Comparison of ENCODE assay signal across 8 mouse cellular contexts in the genomic region with DNA sequence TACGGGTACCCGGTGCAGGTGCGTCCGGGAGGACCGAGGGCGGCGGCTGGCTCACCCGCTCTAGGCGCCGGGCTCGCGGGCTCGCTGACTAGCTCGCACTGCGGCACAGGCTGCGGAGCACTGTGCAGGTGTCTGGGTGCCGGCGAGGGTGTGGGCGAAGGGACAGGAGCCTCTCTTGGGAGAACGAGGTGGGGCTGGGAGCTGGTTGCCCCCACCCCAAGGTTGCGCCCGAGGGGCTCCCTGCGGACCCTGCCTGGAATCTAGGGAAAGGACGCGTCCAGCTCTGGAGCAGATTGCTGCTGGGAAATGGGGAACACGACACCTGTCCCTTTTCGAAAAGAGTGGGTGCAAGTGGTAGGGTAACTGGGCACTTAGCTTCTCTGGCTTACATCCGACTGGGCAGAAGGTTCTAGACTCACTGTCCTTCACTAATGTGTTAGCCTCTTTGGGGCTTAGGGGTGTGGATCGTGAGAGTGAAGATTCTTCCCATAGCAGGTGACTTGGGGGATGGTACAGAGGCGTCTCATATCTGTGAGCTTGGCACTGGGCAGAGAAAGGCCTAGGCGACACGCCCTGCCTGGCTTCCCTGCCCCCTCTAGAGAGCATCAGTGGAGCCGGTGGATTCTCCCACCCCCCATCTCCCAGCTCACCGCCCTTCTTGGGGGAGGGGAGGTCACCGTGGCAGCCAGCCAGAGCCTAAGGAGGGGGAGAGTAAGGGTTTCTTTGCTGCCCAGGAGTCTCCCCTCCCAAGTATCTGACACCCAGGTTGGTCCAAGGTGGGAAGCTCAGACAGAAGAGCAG. TPM values are rescaled to one million over a fixed set of nuclear protein-coding genes. Genes with fewer than 3 reads are reported as not detected.
DNase-seq lines count a peak whose midpoint lies in the region; ATAC-seq and TF ChIP-seq lines count a peak whose summit lies in the region.

No protein-coding gene starts in this region.

- peaks cover 49% of the 10 kb centered on the region for H3K4me1 ChIP-seq in forebrain, embryonic 15.5 days
- peaks cover 29% of the 10 kb centered on the region for H3K4me1 ChIP-seq in midbrain, embryonic 11.5 days (ENCODE audit: control insufficient read depth, insufficient read depth, low read length)

- H3K4me2 ChIP-seq in forebrain, embryonic 15.5 days (replicated peaks): peak overlapping the region; percentile 90
- peak overlapping the region; percentile 93 for H3K4me2 ChIP-seq in midbrain, embryonic 11.5 days

- peak; percentile 49 for ATAC-seq in forebrain, embryonic 15.5 days (replicated peaks)
- peak; percentile 43 for ATAC-seq in midbrain, embryonic 11.5 days (ENCODE audit: low FRiP score)
- ATAC-seq in inflammation-experienced regulatory T-cells, adult 6 months: no peak

- no peaks in the 10 kb centered on the region for H3K36me3 ChIP-seq in forebrain, embryonic 15.5 days
- H3K36me3 ChIP-seq in midbrain, embryonic 11.5 days (ENCODE audit: control insufficient read depth, insufficient read depth, low read length): no peaks in the 10 kb centered on the region

- H3K27me3 ChIP-seq in forebrain, embryonic 15.5 days: peaks cover 4% of the 10 kb centered on the region; the same call in 1 of the 2 replicates
- H3K27me3 ChIP-seq in midbrain, embryonic 11.5 days (ENCODE audit: control insufficient read depth, insufficient read depth, low read length): peaks cover 4% of the 10 kb centered on the region; the same call in 1 of the 2 replicates

- H3K9ac ChIP-seq in forebrain, embryonic 15.5 days (replicated peaks): peak overlapping the region; percentile 94
- peak overlapping the region; percentile 81 for H3K9ac ChIP-seq in midbrain, embryonic 11.5 days (ENCODE audit: low read length)

- no peaks in the 10 kb centered on the region for H3K9me3 ChIP-seq in forebrain, embryonic 15.5 days
- no peaks in the 10 kb centered on the region for H3K9me3 ChIP-seq in midbrain, embryonic 11.5 days (ENCODE audit: control insufficient read depth, low read length)

- no peak for TF ChIP-seq CTCF in layer of hippocampus, adult 2 months (conservative IDR thresholded peaks at IDR 0.05)

- WGBS in forebrain, embryonic 15.5 days: under 1% methylated on average over 35 of the region's 35 CpGs
- 1% methylated on average over 35 of the region's 35 CpGs for WGBS in midbrain, embryonic 11.5 days

- peak in 1 of 2 experiments; percentile 51 for DNase-seq in layer of hippocampus, adult 2 months (ENCODE audit: low spot score in 2 of 2)
- no peak for DNase-seq in layer of hippocampus, adult 9-10 months (ENCODE audit: low spot score)
- DNase-seq in cerebellum, adult 11 months: peak; percentile 61
- DNase-seq in kidney, postnatal 4 days: peak; percentile 52 to 59
- peak; percentile 92 for DNase-seq in midbrain, embryonic 11.5 days (ENCODE audit: low spot score, missing footprints)
- DNase-seq in thymus, postnatal 25 days: peak; percentile 25

- peak overlapping the region; percentile 86 for H3K4me3 ChIP-seq in layer of hippocampus, adult 2 months
- H3K4me3 ChIP-seq in forebrain, embryonic 15.5 days: peak overlapping the region; percentile 98
- peak overlapping the region; percentile 77 for H3K4me3 ChIP-seq in midbrain, embryonic 11.5 days (ENCODE audit: low read depth, low read length)

- peak overlapping the region; percentile 95 for H3K27ac ChIP-seq in layer of hippocampus, adult 2 months
- peak overlapping the region; percentile 96 for H3K27ac ChIP-seq in forebrain, embryonic 15.5 days (replicated peaks)
- peak overlapping the region; percentile 67 for H3K27ac ChIP-seq in midbrain, embryonic 11.5 days (ENCODE audit: low read depth, low read length)

RNA-seq across cellular contexts. Expression of gene Rab6b, which starts 1.1 kb away (rescaled TPM):
- total RNA-seq in layer of hippocampus, adult 2 months (2021): 100 to 1,000 TPM; 429 to 449 TPM
- 62.3 and 63.3 TPM in 2 replicates for polyA plus RNA-seq in forebrain, embryonic 15.5 days (2015; fragmentation: Nextera tagmentation; extraction: Ambion mirVana)
- 16.5 and 16.7 TPM in 2 replicates for polyA plus RNA-seq in midbrain, embryonic 11.5 days (2014; fragmentation: Nextera tagmentation; extraction: Ambion mirVana)
- 1 to 10 TPM in 1 of 3 experiments, under 1 TPM in 1, not detected in 1; 0.26 to 8.1 TPM for polyA plus RNA-seq in inflammation-experienced regulatory T-cells, adult 6 months (2017; shearing (Covaris generic))
